Mouse (Mus musculus) ES-Bruce4 (cell line): ENCODE results near the gene App.

Source experiments
- CTCF ChIP-seq: IDR thresholded peaks from one replicate; pipeline ENCODE4 v1.8.1; 2011; ENCODE audit warnings: low read depth, low read length
- POLR2A ChIP-seq: IDR thresholded peaks from one replicate; pipeline ENCODE4 v1.8.1; 2011; ENCODE audit warnings: low read length; ENCODE audit not compliant: insufficient read depth

GRCm38 (mm10) chr16:85008866-85009645 is 164.5 kb downstream of the App start:
- no peak for TF ChIP-seq POLR2A
- TF ChIP-seq CTCF = no peak
